Mouse (Mus musculus): ENCODE data around the gene Anapc11.

GRCm38 (mm10) chr11:120632559-120633519 lies 34.6 kb downstream of the Anapc11 start:
- TF ChIP-seq CTCF (IDR thresholded peaks at IDR 0.05; ENCODE audit: low read depth, low read length) (no peak), GATA1 (IDR thresholded peaks at IDR 0.05; ENCODE audit: borderline replicate concordance, low read length) (no peak), TAL1 (conservative IDR thresholded peaks at IDR 0.05; ENCODE audit: low read depth, low read length) (no peak)
